Mouse (Mus musculus): Measurements from ENCODE around the gene Ube2n. TPM values are rescaled to one million over a fixed set of nuclear protein-coding genes. Genes with fewer than 3 reads are reported as not detected.

Gene Ube2n
- polyA plus RNA-seq, 1 experiment from 2014 or later, result 371 TPM

DNA sequence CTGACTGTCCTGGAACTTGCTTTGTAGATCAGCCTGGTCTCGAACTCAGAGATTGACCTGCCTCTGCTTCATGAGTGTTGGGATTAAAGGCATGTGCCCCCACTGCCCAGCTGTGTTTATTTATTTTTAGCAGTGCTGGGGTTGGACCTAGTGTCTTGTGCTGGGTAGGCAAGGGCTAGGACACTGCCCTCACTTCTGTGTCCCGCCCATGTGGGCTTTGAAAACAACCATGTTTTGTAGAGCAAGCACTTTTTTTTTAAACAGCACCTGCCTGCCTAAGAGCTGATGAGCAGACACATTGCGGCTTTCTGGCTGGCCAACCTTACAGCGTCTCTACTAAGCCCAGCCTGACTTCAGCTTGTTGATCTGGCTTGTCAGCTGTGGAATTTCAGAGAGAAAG, 76.3 kb downstream of the Ube2n start:
- ATAC-seq (ENCODE audit: low FRiP score) (no peak), DNase-seq (ENCODE audit: low spot score) (no peak)
- Histone ChIP-seq H3K27ac (no peak overlapping the region), H3K4me2 (replicated peaks) (no peak overlapping the region), H3K9ac (no peak overlapping the region), H3K9me3 (ENCODE audit: control insufficient read depth, low read length) (peaks cover 6% of the 10 kb centered on the region; the same call in 1 of the 2 replicates), H3K36me3 (replicated peaks; ENCODE audit: control insufficient read depth, insufficient read depth) (no peaks in the 10 kb centered on the region), H3K27me3 (ENCODE audit: control insufficient read depth, insufficient read depth, low read length) (0 out of 2 replicates have a peak, but pooled peaks cover 3% of the 10 kb centered on the region), H3K4me3 (replicated peaks; ENCODE audit: low read length) (no peak overlapping the region), H3K4me1 (replicated peaks; ENCODE audit: control insufficient read depth, insufficient read depth, low read length) (no peaks in the 10 kb centered on the region)
- WGBS, result 90% methylated on average over 4 of the region's 4 CpGs

DNA sequence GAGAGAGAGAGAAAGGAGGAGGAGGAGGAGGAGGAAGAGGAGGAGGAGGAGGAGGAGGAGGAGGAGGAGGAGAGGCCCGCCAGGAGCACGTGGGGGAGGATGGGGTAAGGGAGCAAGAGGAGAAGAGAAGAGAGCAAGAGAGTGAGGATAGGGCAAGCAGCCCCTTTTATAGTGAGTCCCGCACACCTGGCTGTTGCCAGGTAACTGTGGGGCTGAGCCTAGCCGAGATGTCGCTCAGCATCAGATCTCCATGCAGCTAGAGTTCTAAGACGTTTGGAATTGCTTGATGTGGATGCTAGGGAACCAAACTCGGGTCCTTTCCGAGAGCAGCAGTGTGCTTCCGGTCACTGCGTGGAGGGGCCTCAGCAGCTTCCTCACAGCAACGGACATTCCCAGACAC, 79.5 kb downstream of the Ube2n start:
- Histone ChIP-seq H3K9me3 (ENCODE audit: control insufficient read depth, low read length) (peaks cover 1% of the 10 kb centered on the region; the same call in 1 of the 2 replicates), H3K27ac (no peak overlapping the region), H3K9ac (no peak overlapping the region), H3K4me3 (replicated peaks; ENCODE audit: low read length) (no peak overlapping the region), H3K36me3 (replicated peaks; ENCODE audit: control insufficient read depth, insufficient read depth) (no peaks in the 10 kb centered on the region), H3K27me3 (ENCODE audit: control insufficient read depth, insufficient read depth, low read length) (0 out of 2 replicates have a peak, but pooled peaks cover 3% of the 10 kb centered on the region), H3K4me2 (replicated peaks) (no peak overlapping the region), H3K4me1 (replicated peaks; ENCODE audit: control insufficient read depth, insufficient read depth, low read length) (no peaks in the 10 kb centered on the region)
- WGBS, result 42% methylated on average over 10 of the region's 11 CpGs
- ATAC-seq (ENCODE audit: low FRiP score) (no peak), DNase-seq (ENCODE audit: low spot score) (no peak)

Small RNA genes lying within 50 kb of the gene (microRNA-seq; reads per million reads assigned to microRNA genes)
- 5.3 reads per million, percentile 23 among the genes with 10 or more reads in this experiment for gene Mir3058

Other genes starting within 250 kb of the Ube2n start
- 9.9 and 11.6 TPM in 2 replicates for gene Cradd, start 191.0 kb upstream of the Ube2n start, polyA plus RNA-seq (2014; fragmentation: Nextera tagmentation; extraction: Ambion mirVana)
- 133 and 138 TPM in 2 replicates for gene Socs2, start 98.0 kb upstream of the Ube2n start, polyA plus RNA-seq (2014; fragmentation: Nextera tagmentation; extraction: Ambion mirVana)
- gene Mrpl42, start 13.2 kb upstream of the Ube2n start, polyA plus RNA-seq (2014; fragmentation: Nextera tagmentation; extraction: Ambion mirVana), result 261 and 297 TPM in 2 replicates
- gene Nudt4, start 49.0 kb downstream of the Ube2n start, polyA plus RNA-seq (2014; fragmentation: Nextera tagmentation; extraction: Ambion mirVana), result 98.9 and 102 TPM in 2 replicates
- not detected in 2 replicates for gene Anapc15-ps, start 158.3 kb downstream of the Ube2n start, polyA plus RNA-seq (2014; fragmentation: Nextera tagmentation; extraction: Ambion mirVana)